Mouse (Mus musculus): Measurements from ENCODE around the gene Plk3. TPM values are rescaled to one million over a fixed set of nuclear protein-coding genes. Genes with fewer than 3 reads are reported as not detected.

Gene Plk3
- total RNA-seq, 1 experiment = 28.3 TPM

GRCm38 (mm10) chr4:117124518-117125347, 9.0 kb downstream of the Plk3 start:
- H3K4me3 ChIP-seq (ENCODE audit: insufficient read depth in 1 of 2, low read depth in 1 of 2, low read length in 2 of 2, poor library complexity in 1 of 2, severe bottlenecking in 1 of 2) = peak overlapping the region; percentile 30 to 51
- no peak for TF ChIP-seq CHD2 (IDR thresholded peaks at IDR 0.05; ENCODE audit: low read depth, low read length)
- DNase-seq (ENCODE audit: low read depth, low spot score) = no peak
- H3K27ac ChIP-seq (ENCODE audit: insufficient read depth, low read depth, low read length, poor library complexity, severe bottlenecking) = peak overlapping the region; percentile 98
- in situ Hi-C loops (cut with MboI; ENCODE audit: low sequenced_read_pairs in 2 of 2, unreplicated experiment in 2 of 2) = loop anchor here in 1 of 2 experiments (25.0 kb wide), 1 partner anchor 312 kb away; the partner anchor contains the start of genes Hpdl, Mutyh and Toe1
- H3K4me1 ChIP-seq (ENCODE audit: control insufficient read depth in 2 of 2, insufficient read depth in 2 of 2, low read length in 2 of 2, poor library complexity in 1 of 2) = peaks cover 7 to 39% of the 10 kb centered on the region in 2 experiments; a peak in 3 of 4 replicates
- no peaks in the 10 kb centered on the region for H3K9me3 ChIP-seq (ENCODE audit: control insufficient read depth, insufficient read depth, low read depth, low read length)
- H3K9ac ChIP-seq (ENCODE audit: insufficient read depth, low read depth, low read length, poor library complexity, severe bottlenecking) = peak overlapping the region; percentile 75
- H3K36me3 ChIP-seq (ENCODE audit: control insufficient read depth, insufficient read depth, low read length, poor library complexity, severe bottlenecking) = peaks cover 19% of the 10 kb centered on the region

GRCm38 (mm10) chr4:117124218-117124517, 9.6 kb downstream of the Plk3 start:
- H3K9ac ChIP-seq (ENCODE audit: insufficient read depth, low read depth, low read length, poor library complexity, severe bottlenecking) = peak overlapping the region; percentile 75; the same call in 1 of the 2 replicates

DNA sequence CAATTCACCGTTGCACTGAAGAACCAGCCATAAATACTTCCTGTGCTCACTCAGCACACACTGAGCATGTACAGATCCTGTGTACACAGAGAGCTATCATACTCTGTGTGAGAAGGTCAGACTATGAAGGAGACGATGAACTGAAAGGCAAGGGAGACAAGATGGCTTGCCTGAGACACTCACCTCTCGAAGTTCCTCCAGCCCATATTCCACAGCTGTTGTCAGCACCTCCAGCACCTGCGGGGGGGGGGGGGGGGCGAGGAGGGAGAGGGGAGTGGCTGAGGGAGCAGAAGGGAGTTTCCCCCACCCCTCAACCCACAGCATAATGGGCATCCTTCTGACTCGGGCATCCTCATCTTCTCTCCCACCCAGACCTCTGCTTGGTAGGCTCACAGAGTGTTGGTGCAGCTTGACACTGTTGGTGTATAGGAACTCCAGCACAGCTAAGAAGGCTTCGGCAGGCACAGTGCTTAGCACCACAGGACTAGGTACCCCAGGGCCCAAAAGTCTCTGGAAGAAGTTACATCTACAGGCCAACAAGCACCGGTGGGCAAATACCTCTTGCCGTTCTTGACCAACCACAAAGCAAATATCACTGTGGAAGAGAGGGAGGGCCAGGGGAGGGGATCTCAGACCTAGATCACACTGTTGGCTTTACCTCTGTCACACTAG, 10.1 kb downstream of the Plk3 start:
- Histone ChIP-seq H3K27ac (ENCODE audit: insufficient read depth, low read depth, low read length, poor library complexity, severe bottlenecking) (no peak overlapping the region; the same call in 1 of the 2 replicates), H3K4me1 (ENCODE audit: control insufficient read depth in 2 of 2, insufficient read depth in 2 of 2, low read length in 2 of 2, poor library complexity in 1 of 2) (peaks cover 7 to 34% of the 10 kb centered on the region in 2 experiments; a peak in 3 of 4 replicates), H3K36me3 (ENCODE audit: control insufficient read depth, insufficient read depth, low read length, poor library complexity, severe bottlenecking) (peaks cover 12% of the 10 kb centered on the region), H3K9ac (ENCODE audit: insufficient read depth, low read depth, low read length, poor library complexity, severe bottlenecking) (peak overlapping the region; percentile 13; the same call in 1 of the 2 replicates), H3K4me3 (ENCODE audit: insufficient read depth in 1 of 2, low read depth in 1 of 2, low read length in 2 of 2, poor library complexity in 1 of 2, severe bottlenecking in 1 of 2) (no peak overlapping the region), H3K9me3 (ENCODE audit: control insufficient read depth, insufficient read depth, low read depth, low read length) (no peaks in the 10 kb centered on the region)
- TF ChIP-seq ZC3H11A (IDR thresholded peaks at IDR 0.05; ENCODE audit: borderline replicate concordance, low read depth, low read length) = no peak
- no peak for TF ChIP-seq CHD2 (IDR thresholded peaks at IDR 0.05; ENCODE audit: low read depth, low read length)
- no peak for TF ChIP-seq HCFC1 (IDR thresholded peaks at IDR 0.05; ENCODE audit: borderline replicate concordance, insufficient read depth, low read length)
- no peak for TF ChIP-seq ZNF384 (IDR thresholded peaks at IDR 0.05; ENCODE audit: low read depth, low read length)
- TF ChIP-seq MAFK (IDR thresholded peaks at IDR 0.05; ENCODE audit: insufficient read depth, low read depth, low read length) = no peak
- in situ Hi-C loops (cut with MboI; ENCODE audit: low sequenced_read_pairs in 2 of 2, unreplicated experiment in 2 of 2) = no loop called here
- DNase-seq (ENCODE audit: low read depth, low spot score) = no peak

More at GRCm38 (mm10) chr4:117124218-117124517, 9.6 kb downstream of the Plk3 start:
- Histone ChIP-seq H3K9me3 (ENCODE audit: control insufficient read depth, insufficient read depth, low read depth, low read length) (no peaks in the 10 kb centered on the region), H3K27ac (ENCODE audit: insufficient read depth, low read depth, low read length, poor library complexity, severe bottlenecking) (peak overlapping the region; percentile 98; the same call in 1 of the 2 replicates), H3K4me3 (ENCODE audit: insufficient read depth in 1 of 2, low read depth in 1 of 2, low read length in 2 of 2, poor library complexity in 1 of 2, severe bottlenecking in 1 of 2) (peak overlapping the region in 1 of 2 experiments; percentile 30; a peak in 3 of 4 replicates), H3K36me3 (ENCODE audit: control insufficient read depth, insufficient read depth, low read length, poor library complexity, severe bottlenecking) (peaks cover 17% of the 10 kb centered on the region), H3K4me1 (ENCODE audit: control insufficient read depth in 2 of 2, insufficient read depth in 2 of 2, low read length in 2 of 2, poor library complexity in 1 of 2) (peaks cover 7 to 37% of the 10 kb centered on the region in 2 experiments; a peak in 3 of 4 replicates)
- TF ChIP-seq MAFK (IDR thresholded peaks at IDR 0.05; ENCODE audit: insufficient read depth, low read depth, low read length) = peak; percentile 96
- no peak for TF ChIP-seq HCFC1 (IDR thresholded peaks at IDR 0.05; ENCODE audit: borderline replicate concordance, insufficient read depth, low read length)
- in situ Hi-C loops (cut with MboI; ENCODE audit: low sequenced_read_pairs in 2 of 2, unreplicated experiment in 2 of 2) = no loop called here
- no peak for DNase-seq (ENCODE audit: low read depth, low spot score)

GRCm38 (mm10) chr4:117122209-117122608, 11.6 kb downstream of the Plk3 start:
- Histone ChIP-seq H3K4me1 (ENCODE audit: control insufficient read depth in 2 of 2, insufficient read depth in 2 of 2, low read length in 2 of 2, poor library complexity in 1 of 2) (peaks cover 6 to 31% of the 10 kb centered on the region in 2 experiments; a peak in 2 of 4 replicates), H3K9ac (ENCODE audit: insufficient read depth, low read depth, low read length, poor library complexity, severe bottlenecking) (no peak overlapping the region; the same call in 1 of the 2 replicates), H3K36me3 (ENCODE audit: control insufficient read depth, insufficient read depth, low read length, poor library complexity, severe bottlenecking) (0 out of 2 replicates have a peak, but pooled peaks cover 2% of the 10 kb centered on the region), H3K27ac (ENCODE audit: insufficient read depth, low read depth, low read length, poor library complexity, severe bottlenecking) (peak overlapping the region; percentile 14; the same call in 1 of the 2 replicates), H3K9me3 (ENCODE audit: control insufficient read depth, insufficient read depth, low read depth, low read length) (no peaks in the 10 kb centered on the region), H3K4me3 (ENCODE audit: insufficient read depth in 1 of 2, low read depth in 1 of 2, low read length in 2 of 2, poor library complexity in 1 of 2, severe bottlenecking in 1 of 2) (no peak overlapping the region)
- TF ChIP-seq HCFC1 (IDR thresholded peaks at IDR 0.05; ENCODE audit: borderline replicate concordance, insufficient read depth, low read length) (no peak), ZC3H11A (IDR thresholded peaks at IDR 0.05; ENCODE audit: borderline replicate concordance, low read depth, low read length) (no peak), CHD2 (IDR thresholded peaks at IDR 0.05; ENCODE audit: low read depth, low read length) (no peak), MAFK (IDR thresholded peaks at IDR 0.05; ENCODE audit: insufficient read depth, low read depth, low read length) (no peak)
- DNase-seq (ENCODE audit: low read depth, low spot score) = no peak
- in situ Hi-C loops (cut with MboI; ENCODE audit: low sequenced_read_pairs in 2 of 2, unreplicated experiment in 2 of 2) = no loop called here
